Mouse (Mus musculus) spleen, postnatal 14 days (tissue): ENCODE measurements around the gene C1qtnf4.
"Not testable (repeated sequence)": the region's sequence is repeated elsewhere in the genome, so short reads cannot be mapped to it uniquely, and the experiment has no call there.

Experiments used
- DNase-seq, 2 experiments: peaks; one replicate each; pipeline ENCODE4 v3.0.0; 2021 to 2022; ENCODE audit warnings: low spot score in 2 of 2

C1qtnf4 gene

DNA sequence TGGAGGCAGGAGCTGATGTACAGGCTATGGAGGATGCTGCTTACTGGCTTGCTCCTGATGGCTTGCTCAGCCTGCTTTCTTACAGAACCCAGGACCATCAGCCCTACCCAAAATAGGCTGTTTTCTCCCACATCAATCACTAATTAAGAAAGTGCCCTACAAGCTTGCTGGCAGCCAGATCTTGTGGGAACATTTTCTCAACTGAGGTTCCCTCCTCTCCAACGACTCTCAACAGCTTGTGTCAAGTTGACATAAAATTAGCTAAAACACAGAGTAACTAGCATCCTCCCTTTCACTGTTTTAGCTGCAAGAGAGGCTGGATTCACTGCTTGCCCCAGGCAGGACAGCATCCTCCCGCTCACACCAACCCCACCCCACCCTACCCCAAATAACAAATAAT, 3.8 kb upstream of the C1qtnf4 start:
- DNase-seq, result no peak

DNA sequence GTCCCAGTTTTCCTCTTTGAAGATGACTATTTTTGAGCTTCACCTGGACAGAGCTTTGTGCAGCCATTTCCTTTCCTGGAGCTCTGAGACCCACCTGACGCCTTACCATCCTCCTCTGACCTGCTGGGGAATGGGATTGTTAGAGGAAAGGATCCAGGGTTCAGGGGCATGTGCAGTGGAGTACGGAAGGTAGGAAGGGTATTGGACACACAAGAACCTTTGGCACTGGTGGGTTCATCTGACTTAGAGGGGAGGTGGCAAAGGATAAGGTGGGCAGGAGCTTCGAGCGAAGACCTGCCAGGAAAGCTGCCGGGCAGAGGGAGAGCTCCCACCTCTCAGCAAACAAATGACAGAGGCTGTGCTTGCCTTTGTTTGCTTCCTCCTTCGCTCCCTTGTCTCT, 776 bp downstream of the C1qtnf4 start:
- no peak for DNase-seq

DNA sequence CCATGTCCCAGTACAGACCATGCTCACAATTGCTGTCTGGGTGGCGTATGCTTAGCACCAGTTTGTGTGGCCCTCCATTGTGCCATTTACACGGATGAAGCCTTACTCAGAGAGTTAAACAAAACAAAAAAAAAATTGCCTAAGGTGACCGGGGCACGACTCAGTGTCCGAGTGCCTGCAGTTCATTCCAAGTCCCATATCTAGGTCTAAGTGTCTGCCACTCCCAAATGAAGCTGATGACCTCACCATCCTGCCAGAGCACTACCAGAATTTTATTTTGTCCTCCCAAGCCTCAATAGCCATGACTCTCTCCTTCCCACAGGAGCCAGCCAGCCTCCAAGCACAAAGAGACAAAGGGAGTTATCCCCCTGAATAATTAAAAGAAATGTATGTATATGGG, 2.0 kb downstream of the C1qtnf4 start:
- no peak for DNase-seq

DNA sequence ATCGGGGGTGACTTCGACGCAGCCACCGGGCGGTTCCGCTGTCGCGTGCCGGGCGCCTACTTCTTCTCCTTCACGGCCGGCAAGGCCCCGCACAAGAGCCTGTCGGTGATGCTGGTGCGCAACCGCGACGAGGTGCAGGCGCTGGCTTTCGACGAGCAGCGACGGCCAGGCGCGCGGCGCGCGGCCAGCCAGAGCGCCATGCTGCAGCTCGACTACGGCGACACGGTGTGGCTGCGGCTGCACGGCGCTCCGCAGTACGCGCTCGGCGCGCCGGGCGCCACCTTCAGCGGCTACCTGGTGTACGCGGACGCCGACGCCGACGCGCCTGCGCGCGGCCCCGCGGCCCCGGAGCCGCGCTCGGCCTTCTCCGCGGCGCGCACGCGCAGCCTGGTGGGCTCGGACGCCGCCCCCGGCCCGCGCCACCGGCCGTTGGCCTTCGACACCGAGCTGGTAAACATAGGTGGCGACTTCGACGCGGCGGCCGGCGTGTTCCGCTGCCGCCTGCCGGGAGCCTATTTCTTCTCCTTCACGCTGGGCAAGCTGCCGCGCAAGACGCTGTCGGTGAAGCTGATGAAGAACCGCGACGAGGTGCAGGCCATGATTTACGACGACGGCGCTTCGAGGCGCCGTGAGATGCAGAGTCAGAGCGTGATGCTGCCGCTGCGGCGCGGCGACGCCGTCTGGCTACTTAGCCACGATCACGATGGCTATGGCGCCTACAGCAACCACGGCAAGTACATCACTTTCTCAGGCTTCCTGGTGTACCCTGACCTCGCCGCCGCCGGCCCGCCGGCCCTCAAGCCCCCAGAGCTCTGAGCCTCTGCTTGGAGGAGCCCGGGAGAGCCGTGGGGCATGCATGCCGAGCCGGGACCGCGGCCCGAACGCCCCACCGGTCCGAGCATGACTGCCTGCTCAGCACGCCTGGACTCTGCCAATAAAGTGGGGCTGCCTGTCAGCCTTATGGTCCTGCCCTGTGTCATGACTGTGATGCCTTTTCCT, 4.2 kb downstream of the C1qtnf4 start:
- peak; percentile 23 to 39 for DNase-seq

DNA sequence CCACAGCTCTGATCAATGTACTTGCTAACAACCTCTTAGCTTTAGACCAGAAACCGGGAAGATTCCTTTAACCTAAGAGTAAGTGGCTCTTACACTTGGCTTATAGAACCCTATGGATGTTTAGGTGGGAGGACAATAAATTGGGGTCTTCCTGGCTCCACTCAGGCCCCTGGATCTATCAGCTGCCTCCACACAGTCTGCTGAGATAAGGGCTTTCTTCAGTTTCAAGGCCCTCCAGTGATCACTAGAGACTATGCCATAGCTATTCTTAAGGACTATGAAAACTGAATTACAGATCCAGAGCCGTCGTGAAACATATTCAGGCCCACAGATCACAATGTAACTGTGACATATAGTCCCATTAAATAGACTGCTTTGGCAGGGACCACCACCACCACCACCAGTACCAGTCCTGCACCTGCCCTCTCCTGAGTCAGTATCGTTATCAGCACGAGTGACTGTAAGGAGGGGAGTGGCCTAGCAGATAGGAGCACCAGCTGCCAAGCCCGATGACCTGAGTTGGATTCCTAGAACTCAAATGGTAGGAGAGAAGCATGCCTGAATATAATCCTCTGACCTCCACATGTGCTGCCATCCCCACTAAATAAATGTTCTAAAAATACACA, 8.1 kb downstream of the C1qtnf4 start:
- DNase-seq, result no peak

DNA sequence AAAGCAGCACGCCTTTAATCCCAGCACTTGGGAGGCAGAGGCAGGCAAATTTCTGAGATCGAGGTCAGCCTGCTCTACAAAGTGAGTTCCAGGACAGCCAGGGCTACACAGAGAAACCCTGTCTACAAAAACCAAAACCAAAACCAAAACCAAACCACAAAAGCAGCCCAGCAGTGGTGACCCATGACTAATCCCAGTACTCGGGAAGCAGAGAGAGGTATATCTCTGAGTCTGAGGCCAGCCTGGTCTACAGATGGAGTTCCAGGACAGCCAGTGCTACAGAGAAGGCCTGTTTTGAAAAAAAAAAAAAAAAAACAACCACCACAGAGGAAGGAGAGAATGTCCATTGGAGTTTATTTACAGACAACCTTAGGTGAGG, 8.6 kb downstream of the C1qtnf4 start:
- not testable (repeated sequence) for DNase-seq

DNA sequence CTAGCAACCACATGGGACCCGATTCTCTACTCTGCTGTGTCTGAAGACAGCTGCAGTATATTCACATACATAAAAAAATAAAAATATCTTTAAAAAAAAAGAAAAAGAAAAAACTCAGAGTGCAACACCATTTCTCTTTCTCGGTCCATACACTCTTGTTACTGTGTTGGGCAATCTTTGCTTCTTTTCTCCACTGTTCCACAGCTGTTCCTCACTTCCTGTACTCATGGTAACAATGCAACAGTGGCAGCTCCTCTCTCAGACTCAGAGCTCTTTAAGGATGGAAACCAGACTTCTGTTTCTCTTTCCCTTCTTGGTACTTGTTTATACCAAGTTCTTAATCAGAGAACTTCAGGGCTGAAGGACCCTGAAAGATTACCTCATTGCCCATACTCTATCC, 17.7 kb downstream of the C1qtnf4 start:
- no peak for DNase-seq

DNA sequence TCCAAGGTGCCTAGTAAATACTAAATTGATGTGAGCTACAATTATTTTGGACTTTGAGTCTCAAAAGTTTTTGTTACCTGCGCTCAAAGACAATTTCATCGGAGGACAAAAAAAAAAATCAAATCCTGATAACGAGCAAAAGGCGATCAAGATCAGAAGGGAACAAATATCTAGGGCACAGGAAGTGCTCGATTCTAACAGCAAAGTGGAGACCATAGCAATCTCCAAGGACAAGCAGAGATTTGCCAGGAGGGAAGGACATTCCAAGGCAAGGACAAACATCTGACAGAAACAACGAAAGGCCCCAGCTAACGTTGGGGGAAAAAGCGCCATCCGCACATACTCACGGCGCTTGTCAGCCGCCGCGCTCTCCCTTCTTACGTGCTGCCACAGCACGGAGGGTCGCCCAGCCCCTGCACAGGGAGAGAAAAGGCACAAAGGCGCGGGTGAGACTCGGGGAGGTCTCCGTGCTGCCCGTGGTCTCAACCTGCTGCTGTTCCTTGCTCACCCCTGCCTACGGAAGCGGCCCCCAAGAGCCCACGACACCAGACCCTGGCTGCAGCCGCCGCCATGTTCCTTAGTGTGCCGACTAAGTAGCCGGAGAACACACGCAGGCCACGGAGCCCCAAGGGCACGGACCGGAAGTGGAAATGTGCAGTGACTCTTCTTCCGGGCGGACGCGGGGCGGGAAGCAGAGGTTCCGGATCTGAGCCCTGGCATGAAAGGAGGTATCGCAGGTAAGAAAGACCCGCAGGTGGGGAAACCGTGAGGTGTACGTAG, 18.6 kb downstream of the C1qtnf4 start, which contains the start of the genes Kbtbd4 and Ndufs3:
Gene Kbtbd4, plus strand, starts transcription at position 665 of the 780 bp plus-strand sequence.
Gene Ndufs3, minus strand, starts transcription at position 752 of the 780 bp plus-strand sequence.
- peak; percentile 77 to 88 for DNase-seq

DNA sequence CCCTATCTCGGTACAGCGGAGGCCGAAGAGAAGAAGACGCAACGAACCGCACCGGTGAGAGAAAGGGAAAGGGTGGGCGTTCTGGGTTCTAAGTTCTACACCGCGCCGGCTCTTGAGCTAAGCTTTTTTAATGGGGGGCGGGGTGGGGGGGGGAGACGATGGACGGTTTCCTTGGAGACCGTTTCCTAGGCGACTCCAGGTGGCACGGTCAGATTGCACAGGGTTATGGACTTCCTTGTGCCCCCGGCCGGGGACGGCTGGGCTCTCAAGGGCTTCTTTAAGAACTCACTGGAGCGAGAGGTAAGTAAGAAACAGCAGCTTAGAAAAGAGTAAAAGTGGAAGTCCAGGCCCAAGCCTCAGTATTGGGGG, 19.2 kb downstream of the C1qtnf4 start:
- DNase-seq, result no peak

DNA sequence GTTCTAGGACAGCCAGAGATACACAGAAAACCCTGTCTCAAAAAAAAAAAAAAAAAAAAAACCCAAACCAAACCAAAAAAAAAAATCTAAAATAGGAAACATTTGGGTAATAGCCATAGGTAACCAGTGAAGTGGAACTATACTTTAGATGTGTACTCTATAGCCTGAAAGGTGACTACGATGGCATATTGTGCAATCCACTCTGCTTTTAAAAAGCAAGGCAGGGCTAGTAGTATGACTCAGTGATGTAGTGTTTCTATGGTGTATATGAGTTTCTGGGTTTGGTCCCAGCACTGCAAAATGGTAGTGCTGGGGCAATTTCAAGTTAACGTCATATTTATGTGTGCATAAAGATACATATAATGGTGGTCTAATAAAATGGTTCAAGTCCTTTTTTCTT, 21.1 kb downstream of the C1qtnf4 start:
- DNase-seq, result no peak

DNA sequence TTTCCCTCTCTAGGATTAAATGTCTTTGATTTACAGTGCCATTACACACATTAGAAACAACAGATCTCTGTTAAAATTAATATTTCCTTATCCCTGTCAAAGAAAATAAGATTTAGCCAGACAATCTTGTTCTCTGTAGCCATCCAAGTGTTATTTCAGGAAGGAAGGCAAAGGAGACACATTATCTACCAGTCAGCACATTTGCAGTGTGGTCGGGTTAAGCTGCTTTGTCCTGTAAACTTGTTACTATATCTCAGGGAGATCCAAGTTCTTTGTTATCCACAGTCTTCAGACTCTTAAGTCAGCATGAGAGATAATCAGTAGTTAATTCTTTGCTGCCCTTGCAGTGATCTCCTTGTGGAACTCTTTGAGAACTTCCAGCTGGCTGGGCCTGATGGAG, 25.2 kb downstream of the C1qtnf4 start:
- no peak for DNase-seq

DNA sequence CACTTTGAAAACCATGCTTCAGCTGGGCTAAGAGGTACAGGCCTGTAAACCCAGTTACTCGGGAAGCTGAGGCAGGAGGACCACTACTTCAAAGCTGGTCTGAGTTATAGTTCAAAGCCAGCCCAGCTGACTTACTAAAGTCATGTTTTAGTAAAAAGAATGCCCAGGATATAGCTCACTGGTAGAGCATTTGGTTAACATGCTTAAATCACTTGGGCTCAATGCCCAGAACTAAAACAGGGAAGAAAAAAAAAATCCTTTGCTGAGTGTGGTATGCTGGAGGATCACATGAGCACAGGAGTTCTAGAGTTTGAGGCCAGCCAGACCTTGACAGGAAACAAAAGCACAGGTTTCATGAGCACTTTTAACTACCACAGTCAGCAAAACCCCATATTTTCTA, 26.0 kb downstream of the C1qtnf4 start:
- DNase-seq, result no peak

DNA sequence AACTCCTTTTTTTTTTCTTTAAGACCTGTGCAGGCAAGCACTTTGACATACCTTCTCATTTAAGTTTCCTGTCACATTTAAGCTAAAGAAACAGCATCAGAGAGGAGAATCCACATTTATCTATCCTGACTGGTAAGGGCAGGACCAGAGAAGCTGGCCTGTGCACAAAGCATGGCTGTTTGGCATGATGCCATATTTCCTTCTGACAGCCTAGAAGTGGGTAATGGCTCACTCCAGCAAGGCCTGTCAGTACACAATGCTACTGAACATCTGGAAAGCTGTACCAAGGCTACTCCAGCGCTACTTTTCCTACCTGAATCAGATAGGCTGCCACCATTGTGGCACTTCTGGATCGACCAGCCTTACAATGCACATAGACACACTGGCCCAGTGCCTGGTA, 28.0 kb downstream of the C1qtnf4 start:
- no peak for DNase-seq

DNA sequence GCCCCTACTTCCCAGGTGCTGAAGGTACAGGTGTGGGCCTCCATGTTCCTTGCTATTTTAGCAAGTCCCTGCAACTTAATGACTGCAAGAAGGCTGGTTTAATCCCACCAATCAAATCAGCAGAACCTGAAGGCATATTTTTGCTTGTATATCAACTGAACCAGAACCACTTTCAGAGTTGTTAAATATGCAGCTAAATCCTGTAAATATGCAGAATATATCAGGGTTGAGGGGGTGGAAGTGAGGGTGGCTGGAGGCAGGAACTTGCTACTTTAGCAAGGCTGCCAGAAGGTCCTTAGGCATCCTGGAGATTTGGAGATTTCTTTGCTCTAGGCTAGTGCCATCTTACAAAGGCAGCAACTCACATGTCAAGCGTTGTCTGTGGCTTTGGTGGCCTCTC, 29.9 kb downstream of the C1qtnf4 start:
- DNase-seq, result no peak

DNA sequence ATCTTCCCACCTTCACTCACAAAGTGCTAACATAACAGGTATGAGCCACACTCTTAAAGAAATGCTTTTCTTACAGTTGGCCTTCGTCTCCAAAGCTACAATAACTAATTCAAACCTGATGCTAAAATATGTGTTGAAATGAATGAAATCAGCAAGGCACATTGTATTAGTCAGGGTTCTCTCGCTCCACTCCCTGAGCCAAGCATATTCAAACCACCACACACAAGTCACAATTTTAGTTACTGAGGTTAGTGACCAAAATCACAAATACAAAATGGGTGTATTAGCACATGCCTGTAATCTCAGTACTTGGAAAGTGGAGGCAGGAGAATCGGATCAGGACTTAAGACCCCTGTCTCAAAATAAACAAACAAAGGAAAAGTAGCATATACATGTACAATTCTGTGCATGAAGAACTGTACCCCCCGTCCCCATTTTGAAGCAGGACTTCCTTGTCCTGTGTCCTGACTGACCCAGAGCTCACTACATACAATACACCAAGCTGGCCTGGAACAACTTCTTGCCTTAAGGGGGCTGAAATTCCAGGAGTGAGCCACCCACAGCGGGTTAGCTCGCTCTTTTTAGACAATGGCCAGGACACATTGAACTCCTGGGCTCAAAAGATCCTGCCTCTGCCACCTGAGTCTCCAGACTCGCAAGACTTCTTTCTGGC, 31.0 kb downstream of the C1qtnf4 start:
- DNase-seq, result no peak

DNA sequence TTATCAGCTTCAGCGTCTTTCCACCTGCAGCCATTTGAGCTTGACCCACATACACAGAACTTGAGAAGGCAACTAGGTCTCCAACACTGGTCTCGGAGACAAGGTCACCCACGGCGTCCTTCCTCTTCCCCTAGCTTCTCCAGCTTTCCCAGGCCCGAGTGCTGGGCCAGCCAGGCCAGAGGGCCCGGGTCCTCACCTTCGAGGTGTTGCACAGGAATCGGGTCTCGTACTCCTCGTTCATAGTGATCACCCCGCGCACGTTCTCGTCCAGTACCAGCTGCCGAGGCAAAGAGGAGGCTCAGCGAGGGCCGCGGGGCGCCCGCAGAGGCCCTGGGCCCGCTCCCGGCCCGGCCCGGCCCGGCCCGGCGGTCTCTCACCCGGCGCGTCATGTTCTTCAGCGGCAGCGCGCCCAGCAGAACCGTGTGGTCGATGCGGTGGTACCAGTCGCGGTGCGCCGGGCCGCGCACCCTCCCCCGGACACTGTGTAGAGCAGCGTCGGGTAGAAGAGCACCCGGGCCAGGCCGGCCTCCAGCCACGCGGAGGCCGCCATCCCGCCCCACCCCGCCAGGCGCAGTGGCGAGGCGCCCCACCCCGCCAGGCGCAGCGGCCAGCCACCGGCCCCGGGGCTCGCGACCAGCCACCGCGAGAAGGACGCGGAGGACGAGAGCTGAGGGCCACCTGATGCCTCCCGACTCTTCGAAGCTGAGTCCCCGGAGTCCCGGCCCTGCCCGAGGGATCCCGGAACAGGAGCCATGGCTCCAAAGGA, 31.8 kb downstream of the C1qtnf4 start:
- DNase-seq, result peak; percentile 49 to 54

DNA sequence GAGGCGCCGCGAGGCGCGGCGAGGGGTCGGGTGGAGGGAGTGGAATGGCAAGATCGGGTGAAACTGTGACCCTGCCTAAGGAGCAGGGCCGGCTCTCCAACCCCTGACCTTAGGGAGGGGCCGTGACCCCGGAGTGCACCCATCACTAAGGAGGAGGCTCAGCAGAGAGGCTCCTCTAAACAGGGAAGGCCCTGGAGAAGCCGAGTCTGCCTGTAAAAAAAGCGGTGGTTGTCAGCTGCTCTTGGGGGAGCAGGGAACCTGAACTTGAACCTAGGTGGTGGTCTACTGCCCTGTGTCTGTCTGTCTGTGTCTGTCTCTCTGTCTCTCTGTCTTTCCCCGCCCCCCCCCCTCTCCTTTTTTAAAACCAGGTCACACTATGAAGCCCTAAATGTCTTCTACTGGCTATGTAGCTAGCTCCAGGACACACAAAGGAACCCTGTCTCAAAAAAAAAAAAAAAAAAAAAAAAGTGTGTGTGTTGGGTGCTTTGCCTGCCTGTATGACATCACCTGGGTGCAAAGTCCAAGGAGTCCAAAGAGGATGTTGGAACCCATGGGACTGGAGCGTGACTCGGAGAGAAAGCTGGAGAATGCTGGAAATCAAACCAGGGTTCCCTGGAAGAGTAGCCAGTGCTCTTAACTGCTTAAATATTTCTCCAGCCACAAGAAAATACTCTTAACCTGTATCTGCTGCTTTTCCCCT, 32.5 kb downstream of the C1qtnf4 start:
- DNase-seq, result no peak

DNA sequence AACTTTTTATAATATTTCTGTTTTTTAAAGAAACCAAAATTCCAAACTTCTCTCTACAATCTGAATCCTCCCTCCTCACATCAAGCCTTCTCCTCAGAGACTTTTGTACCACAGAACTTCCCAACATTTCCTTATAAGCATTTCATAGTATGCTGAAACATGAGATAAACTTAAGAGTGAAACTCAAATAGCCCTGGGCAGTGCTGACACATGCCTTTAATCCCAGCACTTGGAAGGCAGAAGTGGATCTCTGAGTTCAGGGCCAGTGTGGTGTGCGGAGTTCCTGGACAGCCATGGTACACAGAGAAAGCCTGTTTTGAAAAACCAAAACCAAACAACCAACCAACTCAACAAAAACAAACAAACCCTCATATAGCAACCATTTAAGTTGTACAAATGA, 35.5 kb downstream of the C1qtnf4 start:
- no peak for DNase-seq

DNA sequence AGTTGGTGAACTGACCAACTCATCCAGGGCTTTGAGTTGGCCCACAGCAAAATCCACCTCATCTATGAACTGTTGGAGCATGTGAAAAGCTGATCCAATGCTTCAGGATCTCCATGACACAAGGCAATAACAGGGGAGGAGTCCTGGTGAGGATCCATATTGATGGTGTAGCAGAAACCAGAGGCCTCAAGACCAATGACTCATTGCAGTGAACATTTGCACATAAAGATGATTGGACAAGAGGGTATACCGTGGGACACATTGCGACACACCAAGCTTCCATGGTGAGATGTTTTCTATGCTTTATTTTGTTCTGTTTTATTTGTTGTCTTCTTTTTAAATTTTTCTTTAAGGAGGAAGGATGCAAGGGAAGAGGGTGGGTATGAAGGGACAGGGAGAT, 37.0 kb downstream of the C1qtnf4 start:
- no peak for DNase-seq

DNA sequence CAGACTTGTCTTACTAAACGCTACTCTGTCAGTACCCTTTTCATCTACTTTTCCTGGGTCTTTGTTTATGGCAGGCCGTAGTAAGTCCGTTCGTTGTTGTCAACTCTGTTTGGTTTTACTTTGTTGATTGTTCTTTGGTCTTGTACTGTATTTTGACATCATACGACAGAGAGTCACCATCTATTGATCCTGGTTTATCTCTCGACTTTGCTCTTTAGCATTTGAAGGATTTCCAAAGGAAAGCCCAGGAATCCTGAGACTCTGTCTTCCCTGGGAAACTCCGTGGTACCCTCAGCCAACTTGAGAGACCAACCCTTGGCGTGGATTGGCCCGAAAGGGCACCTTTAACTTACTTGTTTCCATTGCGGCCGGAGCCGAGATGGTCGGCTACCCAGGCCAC, 42.9 kb downstream of the C1qtnf4 start:
- no peak for DNase-seq
